Mouse (Mus musculus) liver, embryonic 11.5 days (tissue): ENCODE measurements around the gene Mrps22. TPM values are rescaled to one million over a fixed set of nuclear protein-coding genes. Genes with fewer than 3 reads are reported as not detected.

Experiments
- ATAC-seq: fragments of 200-750 bp; cut with Nextera tagmentation; replicated peaks from 2 replicates; pipeline ENCODE4 v1.8.0; 2017; ENCODE audit warnings: moderate number of reproducible peaks, mild to moderate bottlenecking, moderate TSS enrichment, moderate library complexity; ENCODE audit not compliant: low FRiP score
- DNase-seq: peaks from one replicate; pipeline ENCODE4 v3.0.0-alpha.2; 2017; ENCODE audit warnings: low spot score
- H3K27ac ChIP-seq: fragments of 300-500 bp; sonication (generic); 2 replicates; pipeline ENCODE4 v1.5.1; 2014; ENCODE audit warnings: mild to moderate bottlenecking, low read depth, low read length, control low read depth
- H3K27me3 ChIP-seq: fragments of 300-500 bp; sonication (generic); replicated peaks from 2 replicates; pipeline ENCODE4 v1.6.1; 2014; ENCODE audit warnings: low read length, mixed read lengths; ENCODE audit not compliant: control insufficient read depth, insufficient read depth
- H3K36me3 ChIP-seq: fragments of 300-500 bp; sonication (generic); 2 replicates; pipeline ENCODE4 v1.6.1; 2014; ENCODE audit warnings: mild to moderate bottlenecking, low read length, moderate library complexity, mixed read lengths; ENCODE audit not compliant: control insufficient read depth, insufficient read depth
- H3K4me1 ChIP-seq: fragments of 300-500 bp; sonication (generic); replicated peaks from 2 replicates; pipeline ENCODE4 v1.6.1; 2014; ENCODE audit warnings: low read length, mixed read lengths; ENCODE audit not compliant: control insufficient read depth, insufficient read depth
- H3K4me2 ChIP-seq: fragments of 300-500 bp; sonication (generic); 2 replicates; pipeline ENCODE4 v1.6.1; 2014; ENCODE audit warnings: mild to moderate bottlenecking, control low read depth, moderate library complexity
- H3K4me3 ChIP-seq: fragments of 300-500 bp; sonication (generic); 2 replicates; pipeline ENCODE4 v1.5.1; 2014; ENCODE audit warnings: low read depth, low read length, control low read depth
- H3K9ac ChIP-seq: fragments of 300-500 bp; sonication (generic); 2 replicates; pipeline ENCODE4 v1.6.1; 2014; ENCODE audit warnings: low read depth, low read length, control low read depth
- H3K9me3 ChIP-seq: fragments of 300-500 bp; sonication (generic); 2 replicates; pipeline ENCODE4 v1.6.1; 2016; ENCODE audit warnings: low read length, inconsistent platforms, mixed read lengths; ENCODE audit not compliant: control insufficient read depth
- WGBS: fragments of 180-500 bp; shearing (Covaris S2); extraction: QIAGEN DNeasy Blood & Tissue Kit; methylation state at CpG from one replicate; pipeline ENCODE4 v1.1.7; 2014; 5-methylcytosine and 5-hydroxymethylcytosine counted together
- polyA plus RNA-seq: library from polyadenylated mRNA; unstranded; fragments of >200 nt; fragmentation: Nextera tagmentation; extraction: Ambion mirVana; gene quantifications from 2 replicates; pipeline ENCODE4 v1.2.1, GENCODE M21; 2014

Gene Mrps22
- polyA plus RNA-seq = 85.4 and 96.5 TPM in 2 replicates

DNA sequence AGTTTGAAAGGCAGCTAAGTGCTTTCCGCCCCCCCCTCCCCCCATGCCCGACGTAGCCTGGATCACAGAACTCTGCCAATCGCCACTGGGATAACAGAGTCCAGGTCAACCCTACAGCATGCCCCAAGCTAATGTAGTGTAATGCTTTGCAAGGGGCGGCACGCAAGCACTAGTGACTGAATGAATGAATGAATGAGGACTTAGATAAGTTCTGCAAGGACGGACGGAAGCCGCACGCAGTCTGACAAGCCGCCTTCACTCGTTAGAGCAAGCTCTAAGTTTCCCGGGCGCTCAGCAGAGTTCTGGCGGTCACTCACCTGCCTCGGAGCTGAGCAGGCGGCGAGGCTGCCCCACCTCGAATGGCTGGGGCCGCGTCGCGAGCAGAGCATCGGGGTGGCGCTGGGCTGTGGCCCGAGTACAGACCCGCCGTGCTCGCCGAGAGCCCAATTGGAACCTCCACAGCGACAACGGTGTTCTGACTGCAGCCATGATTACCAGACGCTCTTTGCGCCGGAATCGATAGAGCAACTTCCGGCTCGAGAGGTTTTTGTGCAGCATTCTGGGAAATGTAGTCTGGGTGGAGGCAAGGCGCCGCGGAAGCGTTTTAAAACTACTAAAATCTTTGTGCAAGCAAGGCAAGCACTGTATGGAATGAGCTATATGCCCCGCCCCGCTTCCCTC is at the start of gene Mrps22:
TSS of gene Mrps22 (minus strand) at position 505 of the 681 bp plus-strand sequence.
- H3K27ac ChIP-seq = peak within 1 kb of the TSS; percentile 61

DNA sequence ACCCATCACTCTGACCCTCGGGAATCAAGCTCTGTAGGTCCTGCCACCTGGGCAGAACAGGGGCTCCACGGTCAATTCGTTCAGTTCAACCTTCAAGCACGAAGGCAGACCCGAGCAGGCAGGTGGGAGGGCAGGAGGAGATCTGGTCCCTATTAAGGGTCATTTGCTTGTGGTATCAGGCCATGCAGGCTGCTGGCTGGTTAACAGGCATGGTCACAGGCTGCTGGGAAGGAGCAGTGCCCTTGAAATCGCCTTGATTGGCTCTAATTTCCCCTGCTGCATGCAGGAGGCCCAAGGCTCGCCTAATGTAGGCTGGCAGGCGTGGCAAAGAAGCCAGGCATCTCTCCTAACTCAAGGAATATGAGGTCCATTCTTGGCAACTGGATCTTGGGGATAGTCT is 49.1 kb upstream of the Mrps22 start:
- ATAC-seq = no peak
- no peak for DNase-seq
- Histone ChIP-seq H3K9ac (no peak overlapping the region), H3K27ac (no peak overlapping the region), H3K4me3 (no peak overlapping the region), H3K4me1 (no peaks in the 10 kb centered on the region), H3K36me3 (no peaks in the 10 kb centered on the region), H3K27me3 (no peaks in the 10 kb centered on the region), H3K4me2 (no peak overlapping the region), H3K9me3 (no peaks in the 10 kb centered on the region)
- WGBS = 61% methylated on average over 8 of the region's 8 CpGs

More for the DNA sequence above, at the start of gene Mrps22:
- WGBS = under 1% methylated on average over 44 of the region's 44 CpGs
- H3K36me3 ChIP-seq = peaks cover 15% of the 10 kb centered on the region
- DNase-seq = peak; percentile 80
- H3K27me3 ChIP-seq = no peaks in the 10 kb centered on the region
- peaks cover 3% of the 10 kb centered on the region for H3K9me3 ChIP-seq
- H3K9ac ChIP-seq = peak within 1 kb of the TSS; percentile 86
- H3K4me3 ChIP-seq = peak within 1 kb of the TSS; percentile 93
- peak within 1 kb of the TSS; percentile 90 for H3K4me2 ChIP-seq
- H3K4me1 ChIP-seq = peaks cover 8% of the 10 kb centered on the region; the same call in 1 of the 2 replicates
- peak; percentile 91 for ATAC-seq

DNA sequence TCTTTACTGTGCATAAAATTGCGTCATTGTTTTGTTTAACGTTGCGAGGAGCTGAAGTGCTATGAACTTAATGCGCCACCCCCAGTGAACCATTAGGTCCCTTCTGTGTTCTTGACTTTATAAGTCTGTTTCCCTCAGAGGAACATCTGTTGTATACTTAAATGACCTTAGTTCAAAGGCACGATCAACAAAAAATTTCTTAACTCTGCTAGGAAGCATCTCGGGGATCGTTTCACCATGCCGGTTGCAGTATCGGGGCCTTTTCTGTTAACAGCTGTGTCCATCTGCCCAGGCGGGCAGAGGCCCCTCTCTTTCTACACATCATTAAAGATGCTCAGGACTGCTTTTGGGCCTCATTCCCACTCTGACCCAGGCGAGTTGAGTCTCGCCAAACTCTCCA is 46.0 kb upstream of the Mrps22 start:
- no peaks in the 10 kb centered on the region for H3K9me3 ChIP-seq
- no peak overlapping the region for H3K9ac ChIP-seq
- no peak for ATAC-seq
- DNase-seq = no peak
- H3K4me1 ChIP-seq = no peaks in the 10 kb centered on the region
- H3K36me3 ChIP-seq = no peaks in the 10 kb centered on the region
- H3K27me3 ChIP-seq = no peaks in the 10 kb centered on the region
- WGBS = 81% methylated on average over 12 of the region's 12 CpGs
- H3K27ac ChIP-seq = no peak overlapping the region
- H3K4me3 ChIP-seq = no peak overlapping the region
- H3K4me2 ChIP-seq = no peak overlapping the region

DNA sequence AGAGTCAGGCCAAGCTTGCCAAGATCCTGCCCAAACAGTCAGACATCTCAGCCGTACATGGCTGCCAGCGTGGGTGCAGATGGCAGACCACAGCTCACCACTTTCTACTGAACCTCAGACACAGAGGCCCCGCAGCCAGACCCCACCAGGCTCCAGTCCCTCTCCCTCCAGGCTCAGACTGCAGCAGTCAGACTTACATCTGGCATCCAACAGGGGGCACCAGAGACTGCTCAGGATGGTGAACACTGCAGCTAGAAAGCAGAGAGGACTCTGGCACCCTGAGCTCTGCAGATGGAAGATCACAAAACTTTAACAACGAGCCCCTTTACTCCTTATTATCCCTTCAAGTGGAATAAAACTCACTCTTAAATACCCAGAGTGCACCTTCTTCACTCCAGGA is 44.3 kb upstream of the Mrps22 start:
- Histone ChIP-seq H3K9me3 (no peaks in the 10 kb centered on the region), H3K9ac (no peak overlapping the region), H3K36me3 (no peaks in the 10 kb centered on the region), H3K27ac (no peak overlapping the region), H3K27me3 (no peaks in the 10 kb centered on the region), H3K4me2 (no peak overlapping the region), H3K4me1 (no peaks in the 10 kb centered on the region), H3K4me3 (no peak overlapping the region)
- no peak for ATAC-seq
- 26% methylated on average over 4 of the region's 4 CpGs for WGBS
- no peak for DNase-seq

- 69% methylated on average over 6 of the region's 6 CpGs for WGBS
- Histone ChIP-seq H3K4me2 (no peak overlapping the region), H3K27ac (no peak overlapping the region), H3K4me3 (no peak overlapping the region), H3K9me3 (no peaks in the 10 kb centered on the region), H3K9ac (no peak overlapping the region), H3K27me3 (no peaks in the 10 kb centered on the region), H3K36me3 (no peaks in the 10 kb centered on the region), H3K4me1 (no peaks in the 10 kb centered on the region)
- DNase-seq = no peak
- ATAC-seq = no peak
These were observed 40.7 kb upstream of the Mrps22 start for GRCm38 (mm10) chr9:98642126-98642525.

- Histone ChIP-seq H3K4me1 (no peaks in the 10 kb centered on the region), H3K27me3 (no peaks in the 10 kb centered on the region), H3K9ac (no peak overlapping the region), H3K36me3 (no peaks in the 10 kb centered on the region), H3K27ac (no peak overlapping the region), H3K4me2 (no peak overlapping the region), H3K4me3 (no peak overlapping the region), H3K9me3 (no peaks in the 10 kb centered on the region)
- WGBS = 74% methylated on average over 13 of the region's 13 CpGs
- ATAC-seq (no peak), DNase-seq (no peak)
These were observed 32.1 kb upstream of the Mrps22 start for GRCm38 (mm10) chr9:98633287-98634162.

DNA sequence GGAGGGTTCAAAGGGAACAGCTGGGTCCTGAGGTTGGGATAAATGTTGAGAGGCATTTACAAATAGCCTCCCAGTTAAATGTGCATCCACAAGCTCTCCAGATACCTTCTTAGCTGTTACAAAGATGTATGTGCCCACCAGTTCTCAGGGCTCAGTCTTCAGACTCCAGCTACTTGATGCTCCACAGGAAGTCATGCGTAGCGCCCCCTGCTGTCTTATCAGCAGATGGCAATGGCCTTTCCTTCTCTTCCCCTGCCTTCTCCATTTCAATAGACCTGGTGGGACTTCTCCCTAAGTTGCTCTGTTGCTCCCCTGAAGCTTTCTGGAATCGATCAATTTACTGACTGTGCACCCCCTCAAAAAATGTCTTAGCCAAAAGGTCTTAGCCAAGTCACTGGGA is 27.0 kb upstream of the Mrps22 start:
- ATAC-seq (no peak), DNase-seq (no peak)
- no peaks in the 10 kb centered on the region for H3K4me1 ChIP-seq
- WGBS = 26% methylated on average over 3 of the region's 3 CpGs
- H3K36me3 ChIP-seq = no peaks in the 10 kb centered on the region
- H3K9ac ChIP-seq = no peak overlapping the region
- no peaks in the 10 kb centered on the region for H3K27me3 ChIP-seq
- H3K4me2 ChIP-seq = no peak overlapping the region
- H3K4me3 ChIP-seq = no peak overlapping the region
- H3K27ac ChIP-seq = no peak overlapping the region
- no peaks in the 10 kb centered on the region for H3K9me3 ChIP-seq

DNA sequence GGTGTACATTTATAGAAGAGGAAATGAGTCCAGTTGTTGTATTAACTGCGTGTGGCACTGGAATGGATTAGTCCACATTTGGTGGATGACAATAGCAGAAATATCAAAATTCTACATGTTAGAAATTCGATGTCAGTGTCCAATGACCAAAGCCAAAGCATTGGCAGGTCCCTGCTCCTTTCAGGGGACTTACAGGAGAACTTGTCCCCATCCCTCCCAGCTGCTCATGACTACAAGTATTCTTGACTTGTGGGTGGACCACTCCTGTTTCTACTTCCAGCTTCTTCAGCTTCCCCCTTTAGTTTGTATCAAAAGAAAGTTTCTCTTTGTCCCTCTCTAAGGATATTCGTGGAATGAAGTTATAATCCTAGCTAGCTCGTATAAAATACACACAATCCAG is 3.4 kb upstream of the Mrps22 start:
- Histone ChIP-seq H3K27ac (no peak overlapping the region), H3K4me3 (no peak overlapping the region), H3K27me3 (no peaks in the 10 kb centered on the region), H3K4me1 (peaks cover 8% of the 10 kb centered on the region; the same call in 1 of the 2 replicates), H3K4me2 (no peak overlapping the region), H3K36me3 (no peaks in the 10 kb centered on the region), H3K9ac (no peak overlapping the region), H3K9me3 (peaks cover 3% of the 10 kb centered on the region)
- ATAC-seq (no peak), DNase-seq (no peak)
- WGBS = 56% methylated on average over 4 of the region's 4 CpGs
